Mouse (Mus musculus) kidney, postnatal 25 days (tissue): ENCODE data around the gene Gm42715.
A peak's percentile ranks its signal among the peaks of the same experiment; 100 is the strongest.
"Not testable (repeated sequence)": the region's sequence is repeated elsewhere in the genome, so short reads cannot be mapped to it uniquely, and the experiment has no call there.

ENCODE experiments used
- DNase-seq, 2 experiments: peaks; one replicate each; pipeline ENCODE4 v3.0.0; 2021; ENCODE audit warnings: mixed read lengths in 2 of 2

Gene Gm42715

GRCm38 (mm10) chr7:127519284-127519683 is at the start of gene Gm42715:
Gene Gm42715, plus strand, starts transcription at chr7:127519584.
- DNase-seq, result no peak

GRCm38 (mm10) chr7:127470011-127470715 is 49.2 kb upstream of the Gm42715 start:
- DNase-seq, result peak; percentile 36 to 51

- peak; percentile 94 to 98 for DNase-seq
Measured at GRCm38 (mm10) chr7:127470743-127471645, 48.4 kb upstream of the Gm42715 start.

GRCm38 (mm10) chr7:127471646-127472010 is 47.8 kb upstream of the Gm42715 start:
- DNase-seq, result no peak

GRCm38 (mm10) chr7:127472060-127472459 is 47.3 kb upstream of the Gm42715 start:
- DNase-seq, result peak in 1 of 2 experiments; percentile 37

GRCm38 (mm10) chr7:127473705-127474104 is 45.7 kb upstream of the Gm42715 start:
- DNase-seq, result peak in 1 of 2 experiments; percentile 40

- DNase-seq, result peak in 1 of 2 experiments; percentile 39
Measured at GRCm38 (mm10) chr7:127474378-127475070, 44.9 kb upstream of the Gm42715 start.

GRCm38 (mm10) chr7:127475186-127475740 is 44.1 kb upstream of the Gm42715 start:
- peak in 1 of 2 experiments; percentile 40 for DNase-seq

- peak in 1 of 2 experiments; percentile 55 for DNase-seq
Measured at GRCm38 (mm10) chr7:127476336-127476735, 43.0 kb upstream of the Gm42715 start.

- DNase-seq, result no peak
Measured at GRCm38 (mm10) chr7:127476855-127477254, 42.5 kb upstream of the Gm42715 start.

- peak; percentile 100 for DNase-seq
Measured at GRCm38 (mm10) chr7:127477687-127478634, 41.4 kb upstream of the Gm42715 start.

GRCm38 (mm10) chr7:127478635-127479317 is 40.6 kb upstream of the Gm42715 start, which contains the start of gene Fbrs:
Gene Fbrs, plus strand, starts transcription at chr7:127479199.
- peak; percentile 97 to 99 for DNase-seq

- no peak for DNase-seq
Measured at GRCm38 (mm10) chr7:127479318-127480225, 39.8 kb upstream of the Gm42715 start.

GRCm38 (mm10) chr7:127480321-127480720 is 39.1 kb upstream of the Gm42715 start:
- no peak for DNase-seq

- no peak for DNase-seq
Measured at GRCm38 (mm10) chr7:127485416-127485815, 34.0 kb upstream of the Gm42715 start.

GRCm38 (mm10) chr7:127488364-127488763 is 31.0 kb upstream of the Gm42715 start:
- not testable (repeated sequence) for DNase-seq

- DNase-seq, result peak in 1 of 2 experiments; percentile 35
Measured at GRCm38 (mm10) chr7:127489982-127490381, 29.4 kb upstream of the Gm42715 start.

GRCm38 (mm10) chr7:127491846-127492245 is 27.5 kb upstream of the Gm42715 start:
- no peak for DNase-seq

- DNase-seq, result no peak
Measured at GRCm38 (mm10) chr7:127494648-127495047, 24.7 kb upstream of the Gm42715 start.

GRCm38 (mm10) chr7:127497382-127497781 is 22.0 kb upstream of the Gm42715 start:
- DNase-seq, result no peak
